Mouse (Mus musculus) liver, embryonic 16.5 days (tissue): Measurements from ENCODE around the gene Nfib. TPM values are rescaled to one million over a fixed set of nuclear protein-coding genes. Genes with fewer than 3 reads are reported as not detected.

ENCODE experiments used
- ATAC-seq: fragments of 200-750 bp; cut with Nextera tagmentation; 2 replicates; pipeline ENCODE4 v1.8.0; 2017; ENCODE audit warnings: low read depth, mild to moderate bottlenecking, moderate number of reproducible peaks, moderate library complexity
- H3K27ac ChIP-seq: fragments of 300-500 bp; sonication (generic); 2 replicates; pipeline ENCODE4 v1.5.1; 2014; ENCODE audit warnings: mild to moderate bottlenecking, low read length
- H3K27me3 ChIP-seq: fragments of 300-500 bp; sonication (generic); 2 replicates; pipeline ENCODE4 v1.6.1; 2014; ENCODE audit warnings: low read depth, low read length, mixed read lengths; ENCODE audit not compliant: control insufficient read depth, insufficient read depth
- H3K36me3 ChIP-seq: fragments of 300-500 bp; sonication (generic); 2 replicates; pipeline ENCODE4 v1.6.1; 2014; ENCODE audit warnings: mild to moderate bottlenecking; ENCODE audit not compliant: control insufficient read depth, insufficient read depth
- H3K4me1 ChIP-seq: fragments of 300-500 bp; sonication (generic); 2 replicates; pipeline ENCODE4 v1.6.1; 2014; ENCODE audit warnings: low read depth, low read length, mixed read lengths; ENCODE audit not compliant: control insufficient read depth
- H3K4me2 ChIP-seq: fragments of 300-500 bp; sonication (generic); 2 replicates; pipeline ENCODE4 v1.6.1; 2014; ENCODE audit warnings: low read depth, low read length, mixed read lengths
- H3K4me3 ChIP-seq: fragments of 300-500 bp; sonication (generic); 2 replicates; pipeline ENCODE4 v1.5.1; 2014; ENCODE audit warnings: low read depth, mild to moderate bottlenecking, low read length
- H3K9ac ChIP-seq: fragments of 300-500 bp; sonication (generic); 2 replicates; pipeline ENCODE4 v1.6.1; 2014; ENCODE audit warnings: low read depth, low read length
- H3K9me3 ChIP-seq: fragments of 300-500 bp; sonication (generic); replicated peaks from 2 replicates; pipeline ENCODE4 v1.6.1; 2016; ENCODE audit warnings: low read length; ENCODE audit not compliant: control insufficient read depth
- WGBS: fragments of 180-500 bp; shearing (Covaris S2); extraction: QIAGEN DNeasy Blood & Tissue Kit; methylation state at CpG from one replicate; pipeline ENCODE4 v1.1.7; 2014; ENCODE audit not compliant: insufficient replicate concordance; 5-methylcytosine and 5-hydroxymethylcytosine counted together
- polyA plus RNA-seq: library from polyadenylated mRNA; unstranded; fragments of >200 nt; fragmentation: Nextera tagmentation; extraction: Ambion mirVana; gene quantifications from 2 replicates; pipeline ENCODE4 v1.2.1, GENCODE M21; 2015

Nfib gene
- polyA plus RNA-seq, 1 experiment from 2014 or later: 5.4 TPM

DNA sequence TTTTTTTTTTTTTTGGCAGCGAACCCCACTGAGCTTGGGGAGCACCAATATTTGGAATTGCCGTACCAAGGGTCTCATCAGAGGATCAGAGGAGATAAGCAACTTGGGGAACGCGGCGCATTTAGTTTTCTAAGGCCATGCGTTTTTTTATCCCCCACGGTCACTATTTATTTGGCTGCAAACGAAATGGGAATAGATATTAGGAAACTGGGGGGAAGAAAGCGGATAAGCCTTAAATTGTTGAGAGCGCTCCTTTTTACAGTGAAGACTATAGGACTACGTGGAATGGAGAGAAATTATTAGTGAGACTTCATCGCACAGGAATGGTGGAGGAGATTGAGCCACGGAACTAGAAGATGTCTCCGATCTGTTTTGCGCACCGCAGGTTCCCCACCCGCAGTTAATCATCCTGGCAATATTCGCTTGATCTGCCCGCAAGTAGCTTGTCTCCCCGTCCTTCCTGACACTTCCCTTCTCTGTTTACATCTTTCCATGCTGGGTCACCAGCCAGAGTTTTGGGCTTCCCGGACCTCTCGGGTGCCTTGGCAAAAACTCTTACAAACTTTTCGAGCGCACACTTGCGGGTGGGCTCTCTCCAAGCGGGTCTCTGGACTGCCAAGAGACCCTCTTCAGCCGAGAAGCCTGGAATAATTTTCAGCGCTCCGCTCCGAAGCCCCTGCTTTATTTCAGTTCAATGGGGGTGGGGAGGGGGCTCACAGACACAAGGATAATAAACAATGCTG lies 167.3 kb downstream of the Nfib start:
- Histone ChIP-seq H3K27ac (no peak overlapping the region), H3K9me3 (no peaks in the 10 kb centered on the region), H3K4me3 (peak overlapping the region; percentile 30), H3K4me1 (no peaks in the 10 kb centered on the region; the same call in 1 of the 2 replicates), H3K4me2 (peak overlapping the region; percentile 24), H3K36me3 (no peaks in the 10 kb centered on the region), H3K27me3 (peaks cover 33% of the 10 kb centered on the region), H3K9ac (no peak overlapping the region)
- ATAC-seq: no peak
- WGBS: 2% methylated on average over 30 of the region's 30 CpGs

DNA sequence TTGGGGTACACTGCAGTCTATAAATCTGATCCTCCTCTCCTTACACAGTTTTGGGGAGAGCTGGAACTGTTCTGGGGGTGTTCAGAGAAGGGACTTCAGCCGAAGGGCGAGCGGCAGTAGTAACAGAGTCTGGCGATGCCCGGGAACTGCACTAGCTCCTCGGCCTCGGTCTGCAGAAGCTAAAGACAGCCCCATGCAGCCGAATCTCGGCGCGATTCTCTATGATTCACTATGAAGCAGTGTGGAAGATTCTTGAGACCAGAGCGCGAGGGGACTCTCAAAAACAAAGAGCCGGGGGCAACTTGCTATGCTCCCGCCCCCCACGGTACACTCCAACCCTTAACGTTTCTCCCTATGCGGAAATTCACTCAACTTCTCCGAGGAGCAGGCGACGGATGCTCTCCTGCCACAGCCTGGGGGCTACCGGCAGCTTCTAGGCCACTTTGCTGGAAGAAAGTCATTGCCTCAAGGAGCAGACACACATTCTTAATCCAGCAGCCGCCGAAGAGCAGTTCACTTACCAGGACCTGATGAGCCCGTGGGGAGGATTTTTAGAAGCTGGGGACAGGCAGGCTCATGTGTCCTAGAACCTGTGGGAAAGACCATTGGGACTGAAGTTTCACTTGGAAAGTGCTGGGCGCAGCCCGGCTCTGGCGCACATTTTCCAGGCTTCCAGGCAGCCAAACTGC lies 168.1 kb downstream of the Nfib start:
- Histone ChIP-seq H3K4me3 (peak overlapping the region; percentile 30), H3K4me1 (no peaks in the 10 kb centered on the region), H3K36me3 (no peaks in the 10 kb centered on the region), H3K9me3 (no peaks in the 10 kb centered on the region), H3K27me3 (peaks cover 33% of the 10 kb centered on the region), H3K4me2 (peak overlapping the region; percentile 24), H3K27ac (no peak overlapping the region; the same call in 1 of the 2 replicates), H3K9ac (no peak overlapping the region)
- WGBS: 2% methylated on average over 28 of the region's 28 CpGs
- ATAC-seq: no peak

DNA sequence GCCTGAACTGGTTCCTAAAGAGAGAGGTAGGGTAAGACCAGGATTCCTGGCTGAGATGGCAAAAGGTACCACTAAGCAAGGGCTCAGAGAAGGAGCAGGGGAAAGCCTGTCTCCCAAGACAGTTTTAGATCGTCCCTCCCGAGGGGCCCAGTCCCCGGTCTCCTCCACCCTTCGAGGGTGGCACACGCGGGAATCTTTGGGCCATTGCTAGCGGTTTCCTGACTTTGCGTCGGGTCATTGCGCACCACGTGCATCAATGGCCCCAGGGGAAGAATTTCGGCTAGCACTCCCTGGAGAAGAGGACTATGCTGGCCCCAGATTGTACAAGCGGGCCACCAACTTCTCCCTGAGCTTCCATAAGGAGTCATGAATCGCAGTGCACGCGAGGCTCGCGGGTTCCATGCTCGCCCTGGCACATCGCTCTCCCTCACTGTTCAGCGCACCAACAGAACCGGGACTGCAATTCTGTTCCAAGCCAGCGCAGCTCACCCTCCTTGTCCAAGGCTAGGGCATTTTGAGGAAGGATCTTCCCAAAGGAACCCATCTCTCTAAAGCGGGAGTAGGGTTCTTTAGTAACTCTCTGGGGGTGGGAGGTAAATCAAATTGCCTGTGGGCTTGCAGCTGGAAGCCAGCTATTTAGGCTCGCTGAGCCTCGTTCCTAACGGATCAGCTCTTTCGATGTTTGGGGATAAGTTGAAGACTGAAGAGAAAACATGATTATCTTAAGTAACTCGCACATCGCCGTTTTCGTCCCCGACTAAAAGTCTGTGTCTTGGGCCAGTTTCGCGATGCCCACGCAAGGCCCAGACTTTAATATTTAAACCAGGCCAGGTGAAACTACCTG lies 168.9 kb downstream of the Nfib start:
- no peaks in the 10 kb centered on the region for H3K4me1 ChIP-seq
- H3K36me3 ChIP-seq: no peaks in the 10 kb centered on the region
- no peaks in the 10 kb centered on the region for H3K9me3 ChIP-seq
- 6% methylated on average over 36 of the region's 36 CpGs for WGBS
- H3K9ac ChIP-seq: no peak overlapping the region
- peaks cover 33% of the 10 kb centered on the region for H3K27me3 ChIP-seq
- no peak for ATAC-seq
- H3K27ac ChIP-seq: no peak overlapping the region
- peak overlapping the region; percentile 24 for H3K4me2 ChIP-seq
- peak overlapping the region; percentile 30 for H3K4me3 ChIP-seq

DNA sequence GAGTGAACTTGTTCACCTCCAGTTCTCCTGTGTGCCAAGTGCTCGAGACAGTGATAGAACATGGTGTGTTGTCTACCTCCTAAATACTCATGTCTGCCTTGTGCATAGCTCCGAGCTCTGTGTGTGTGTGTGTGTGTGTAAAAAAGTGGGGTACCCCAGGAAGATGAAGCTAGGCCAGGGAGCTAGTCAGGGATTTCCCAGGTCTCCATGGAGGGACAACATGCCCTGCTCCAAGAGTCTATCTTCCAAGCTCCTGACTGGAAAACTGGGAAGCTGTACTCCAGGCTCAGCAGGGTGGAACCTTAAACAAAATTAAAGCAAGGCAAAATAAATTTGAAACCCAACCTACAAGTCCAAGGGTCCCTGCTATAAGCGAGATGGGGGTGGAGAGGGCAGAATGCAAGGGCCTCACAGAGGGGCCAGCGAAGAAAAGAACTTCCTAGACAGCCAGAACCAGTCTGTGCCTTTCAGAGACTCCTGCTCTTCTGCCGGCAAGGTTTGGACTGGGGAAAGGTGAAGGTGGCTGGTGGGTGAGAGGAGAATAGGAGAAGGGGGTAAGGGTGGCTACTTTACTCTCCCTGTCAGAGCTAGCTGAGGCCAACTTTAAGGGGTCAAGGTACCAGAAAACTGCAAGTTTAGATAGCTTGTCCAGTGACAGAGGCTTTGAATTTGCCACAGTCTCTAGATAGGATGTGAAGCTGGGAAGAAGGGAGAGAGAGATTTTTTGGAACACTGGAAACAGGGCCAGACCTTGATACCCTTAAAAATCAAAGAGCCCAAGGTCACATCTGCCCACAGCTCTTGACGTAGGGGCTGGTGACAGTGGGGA lies 169.7 kb downstream of the Nfib start:
- 37% methylated on average over 6 of the region's 6 CpGs for WGBS
- Histone ChIP-seq H3K27ac (no peak overlapping the region), H3K9ac (no peak overlapping the region), H3K4me1 (no peaks in the 10 kb centered on the region), H3K36me3 (no peaks in the 10 kb centered on the region), H3K27me3 (peaks cover 33% of the 10 kb centered on the region), H3K4me3 (no peak overlapping the region), H3K4me2 (no peak overlapping the region), H3K9me3 (no peaks in the 10 kb centered on the region)
- ATAC-seq: no peak

DNA sequence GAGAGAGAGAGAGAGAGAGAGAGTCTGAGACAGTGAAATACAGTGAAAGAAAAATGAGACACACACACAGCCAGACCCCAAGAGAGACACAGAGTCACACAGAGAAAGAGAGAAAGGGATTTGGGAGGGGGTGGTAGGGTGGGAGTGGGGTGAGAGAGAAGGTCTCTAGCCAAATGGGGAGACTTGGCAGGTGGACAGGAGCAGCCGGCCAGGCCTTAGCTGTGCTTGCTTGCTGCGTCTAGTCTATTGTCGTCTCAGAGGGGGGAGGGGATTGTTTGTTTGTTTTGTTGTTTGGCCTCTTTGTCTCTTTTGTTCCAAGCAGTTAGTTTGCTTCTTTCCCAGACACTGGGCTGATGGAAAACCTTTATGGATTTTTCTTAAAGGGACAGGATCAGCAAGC lies 172.3 kb downstream of the Nfib start:
- Histone ChIP-seq H3K9me3 (no peaks in the 10 kb centered on the region), H3K9ac (no peak overlapping the region), H3K4me3 (no peak overlapping the region), H3K27ac (no peak overlapping the region), H3K27me3 (peaks cover 26% of the 10 kb centered on the region), H3K36me3 (no peaks in the 10 kb centered on the region), H3K4me1 (no peaks in the 10 kb centered on the region), H3K4me2 (no peak overlapping the region)
- ATAC-seq: no peak
- 65% methylated on average over 3 of the region's 3 CpGs for WGBS

DNA sequence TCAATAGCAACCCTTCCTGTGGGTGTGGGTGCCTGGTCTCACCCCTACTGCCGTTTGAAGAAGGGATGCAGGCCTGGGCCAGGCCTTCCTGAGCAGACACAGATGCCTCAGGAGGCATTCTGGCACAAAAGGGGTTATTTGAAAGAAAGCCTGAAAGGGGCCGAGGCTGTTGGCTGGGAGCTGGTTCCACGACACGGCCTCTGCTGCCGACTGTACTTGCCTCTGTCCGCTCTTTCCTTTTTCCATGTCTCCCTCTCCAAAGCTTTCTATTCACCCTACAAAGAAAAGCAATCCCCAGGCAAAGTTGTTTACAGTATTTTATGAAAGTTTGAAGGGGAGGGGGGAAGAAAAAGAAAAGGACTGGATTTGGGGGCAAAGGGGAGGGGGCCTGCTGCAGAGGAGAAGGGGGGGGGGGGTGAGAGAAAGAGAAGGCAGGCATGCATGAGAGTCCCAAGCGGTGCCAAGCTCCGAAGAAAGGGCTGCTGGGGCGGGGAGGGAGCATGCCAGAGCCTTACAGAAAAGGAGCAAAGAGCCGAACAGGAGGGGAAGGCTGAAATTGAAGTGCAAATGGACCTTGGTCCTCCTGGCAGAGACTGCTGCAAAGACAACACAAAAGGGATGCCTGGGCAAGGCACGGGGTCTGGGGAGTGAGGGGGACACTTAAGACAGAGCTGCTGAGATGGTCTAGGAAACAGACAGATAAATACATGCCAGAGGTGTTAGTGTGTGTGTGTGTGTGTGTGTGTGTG lies 172.9 kb downstream of the Nfib start:
- 37% methylated on average over 11 of the region's 11 CpGs for WGBS

DNA sequence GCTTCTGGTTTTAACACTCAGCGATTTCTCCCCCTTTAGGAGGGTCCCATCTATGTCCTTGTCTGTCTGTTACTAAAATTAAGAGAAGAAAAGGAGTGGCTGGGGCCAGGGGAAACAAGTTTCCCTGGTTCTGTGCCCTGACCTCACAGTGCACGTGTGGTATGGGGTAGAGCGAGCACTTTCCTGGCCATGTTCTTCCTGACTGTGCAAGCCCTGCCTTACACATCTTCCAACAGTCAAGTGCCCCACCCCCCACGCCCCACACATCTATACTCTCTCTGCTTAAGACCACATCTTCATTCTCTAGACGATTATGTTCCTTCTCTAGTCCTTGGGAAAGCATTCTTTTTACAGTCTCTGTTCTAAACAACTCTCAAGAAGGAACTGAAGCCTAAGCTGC lies 173.6 kb downstream of the Nfib start:
- no peak overlapping the region for H3K9ac ChIP-seq
- no peak overlapping the region for H3K4me2 ChIP-seq

More for the DNA sequence above, 172.9 kb downstream of the Nfib start:
- Histone ChIP-seq H3K4me2 (no peak overlapping the region), H3K4me3 (no peak overlapping the region), H3K27ac (no peak overlapping the region), H3K9ac (no peak overlapping the region), H3K4me1 (no peaks in the 10 kb centered on the region), H3K36me3 (no peaks in the 10 kb centered on the region), H3K27me3 (peaks cover 20% of the 10 kb centered on the region), H3K9me3 (no peaks in the 10 kb centered on the region)
- no peak for ATAC-seq

DNA sequence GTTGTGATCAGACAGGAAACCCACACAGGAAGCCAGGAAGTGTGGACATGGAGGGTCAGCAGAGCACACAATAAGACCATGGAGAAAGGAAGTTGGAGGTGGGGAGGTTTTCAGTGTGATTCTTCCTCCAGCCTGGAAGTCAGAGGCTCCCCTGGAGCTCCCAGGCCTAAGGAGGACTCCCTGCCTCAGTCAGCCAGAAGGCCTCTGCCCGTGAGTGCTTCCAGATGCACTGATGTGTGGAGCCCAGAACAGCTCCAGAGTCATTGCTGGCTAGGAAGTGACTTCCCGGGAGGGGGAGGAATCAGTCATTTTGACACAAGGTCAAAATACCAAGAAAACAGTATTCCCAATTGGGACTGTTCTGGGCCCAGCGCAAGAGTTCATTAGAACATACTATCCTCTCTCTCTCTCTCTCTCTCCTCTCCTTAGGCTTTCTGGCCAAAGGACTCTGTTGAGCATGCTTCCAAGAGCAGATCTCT lies 174.6 kb downstream of the Nfib start:
- no peak overlapping the region for H3K4me2 ChIP-seq
- H3K9ac ChIP-seq: no peak overlapping the region
- H3K4me1 ChIP-seq: no peaks in the 10 kb centered on the region
- WGBS: 28% methylated on average over 3 of the region's 3 CpGs
- H3K27ac ChIP-seq: no peak overlapping the region
- no peaks in the 10 kb centered on the region for H3K36me3 ChIP-seq
- H3K9me3 ChIP-seq: no peaks in the 10 kb centered on the region
- H3K4me3 ChIP-seq: no peak overlapping the region
- ATAC-seq: peak; percentile 39; the same call in 1 of the 2 replicates
- H3K27me3 ChIP-seq: peaks cover 4% of the 10 kb centered on the region

More for the DNA sequence above, 173.6 kb downstream of the Nfib start:
- Histone ChIP-seq H3K36me3 (no peaks in the 10 kb centered on the region), H3K9me3 (no peaks in the 10 kb centered on the region), H3K4me3 (no peak overlapping the region), H3K27me3 (peaks cover 13% of the 10 kb centered on the region), H3K27ac (no peak overlapping the region), H3K4me1 (no peaks in the 10 kb centered on the region)
- whole genome bisulfite sequencing: 32% methylated on average over 5 of the region's 5 CpGs
- ATAC-seq: no peak
